Mouse (Mus musculus) common myeloid progenitor, adult 5-6 weeks (primary cell): ENCODE measurements around the gene Ppp6r2. TPM values are rescaled to one million over a fixed set of nuclear protein-coding genes. Genes with fewer than 3 reads are reported as not detected.
A peak's percentile ranks its signal among the peaks of the same experiment; 100 is the strongest.

Experiments
- ATAC-seq: replicated peaks from 2 replicates; pipeline ENCODE4 v1.8.0; 2016; ENCODE audit warnings: low read depth, mild to moderate bottlenecking, moderate TSS enrichment, inconsistent platforms; ENCODE audit not compliant: poor library complexity, severe bottlenecking
- total RNA-seq: library from RNA; stranded (forward); fragments of 200-1000, 187-1606 nt; gene quantifications from 2 replicates; pipeline ENCODE4 v1.2.3, GENCODE M21; 2017

Gene Ppp6r2
- total RNA-seq, 1 experiment from 2014 or later: 22.7 TPM

- ATAC-seq: peak; percentile 94
These were observed 28.5 kb downstream of the Ppp6r2 start for GRCm38 (mm10) chr15:89239751-89240392.

- no peak for ATAC-seq
These were observed 29.7 kb downstream of the Ppp6r2 start for GRCm38 (mm10) chr15:89241025-89241424.

- ATAC-seq: no peak
These were observed 37.7 kb downstream of the Ppp6r2 start for GRCm38 (mm10) chr15:89249063-89249462.

GRCm38 (mm10) chr15:89255330-89255729, 44.0 kb downstream of the Ppp6r2 start:
- no peak for ATAC-seq

- ATAC-seq: no peak
These were observed 47.6 kb downstream of the Ppp6r2 start for GRCm38 (mm10) chr15:89258997-89259396.

GRCm38 (mm10) chr15:89264485-89264884, 53.1 kb downstream of the Ppp6r2 start:
- ATAC-seq: no peak

GRCm38 (mm10) chr15:89275497-89275896, 64.1 kb downstream of the Ppp6r2 start:
- no peak for ATAC-seq

- ATAC-seq: no peak
These were observed 66.0 kb downstream of the Ppp6r2 start for GRCm38 (mm10) chr15:89277366-89277765.

- no peak for ATAC-seq
These were observed 71.2 kb downstream of the Ppp6r2 start for GRCm38 (mm10) chr15:89282546-89282945.

- ATAC-seq: no peak
These were observed 72.7 kb downstream of the Ppp6r2 start for GRCm38 (mm10) chr15:89284094-89284493.

GRCm38 (mm10) chr15:89285004-89285403, 73.7 kb downstream of the Ppp6r2 start:
- peak; percentile 21; the same call in 1 of the 2 replicates for ATAC-seq

GRCm38 (mm10) chr15:89285478-89285877, 74.1 kb downstream of the Ppp6r2 start:
- ATAC-seq: peak; percentile 67

- no peak for ATAC-seq
These were observed 74.8 kb downstream of the Ppp6r2 start for GRCm38 (mm10) chr15:89286114-89286513.

GRCm38 (mm10) chr15:89286582-89286981, 75.2 kb downstream of the Ppp6r2 start:
- no peak for ATAC-seq

- ATAC-seq: no peak
These were observed 76.9 kb downstream of the Ppp6r2 start for GRCm38 (mm10) chr15:89288227-89288767.

GRCm38 (mm10) chr15:89289455-89289854, 78.1 kb downstream of the Ppp6r2 start:
- no peak for ATAC-seq

- ATAC-seq: no peak
These were observed 80.2 kb downstream of the Ppp6r2 start for GRCm38 (mm10) chr15:89291521-89291920.

- ATAC-seq: no peak
These were observed 81.4 kb downstream of the Ppp6r2 start for GRCm38 (mm10) chr15:89292795-89293194.

GRCm38 (mm10) chr15:89293778-89294177, 82.4 kb downstream of the Ppp6r2 start:
- ATAC-seq: no peak

- no peak for ATAC-seq
These were observed 84.3 kb downstream of the Ppp6r2 start for GRCm38 (mm10) chr15:89295580-89296165.

GRCm38 (mm10) chr15:89296465-89296864, 85.1 kb downstream of the Ppp6r2 start:
- no peak for ATAC-seq

- ATAC-seq: no peak
These were observed 86.3 kb downstream of the Ppp6r2 start for GRCm38 (mm10) chr15:89297695-89298094.
